Mouse (Mus musculus) regulatory T cell (primary cell): ENCODE measurements around the gene Gnao1.

ENCODE experiments used
- in situ Hi-C: fragments of 300-600 bp; cut with MboI, MseI; formaldehyde crosslinking; loops from one replicate; pipeline ENCODE4 v1.15.1; 2025; ENCODE audit warnings: high pct_unique_total_duplicates

Gene Gnao1

DNA sequence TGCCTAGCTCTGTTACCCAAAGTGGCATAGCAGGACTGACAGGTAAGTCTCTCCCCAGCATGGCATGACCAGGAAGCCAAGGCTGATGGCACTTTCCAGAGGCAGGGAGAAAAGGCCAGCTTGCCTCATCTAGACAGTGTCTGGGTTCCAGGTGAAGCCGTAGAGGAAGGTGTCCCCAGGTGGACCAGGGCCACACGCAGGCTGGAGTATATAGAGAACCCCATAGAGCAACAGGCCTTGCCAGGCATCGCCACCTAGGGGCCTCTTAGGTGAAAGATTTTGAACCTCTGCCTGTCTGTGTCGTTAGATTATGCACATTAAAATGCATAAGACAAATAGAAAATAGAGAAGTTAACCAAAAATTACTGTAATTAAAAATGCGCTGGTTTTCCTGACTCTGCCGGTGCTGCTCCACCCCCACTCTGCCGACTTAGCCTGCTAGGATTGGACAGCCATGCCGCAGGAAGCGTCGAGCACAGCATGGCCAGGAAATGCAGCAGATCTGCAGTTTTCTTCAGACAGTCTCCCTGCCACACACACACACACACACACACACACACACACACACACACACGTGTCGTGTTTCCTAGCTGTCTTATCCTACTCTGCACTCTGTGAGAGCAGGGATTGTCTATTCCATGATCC lies 34.2 kb downstream of the Gnao1 start:
- in situ Hi-C loops = no loop called here

DNA sequence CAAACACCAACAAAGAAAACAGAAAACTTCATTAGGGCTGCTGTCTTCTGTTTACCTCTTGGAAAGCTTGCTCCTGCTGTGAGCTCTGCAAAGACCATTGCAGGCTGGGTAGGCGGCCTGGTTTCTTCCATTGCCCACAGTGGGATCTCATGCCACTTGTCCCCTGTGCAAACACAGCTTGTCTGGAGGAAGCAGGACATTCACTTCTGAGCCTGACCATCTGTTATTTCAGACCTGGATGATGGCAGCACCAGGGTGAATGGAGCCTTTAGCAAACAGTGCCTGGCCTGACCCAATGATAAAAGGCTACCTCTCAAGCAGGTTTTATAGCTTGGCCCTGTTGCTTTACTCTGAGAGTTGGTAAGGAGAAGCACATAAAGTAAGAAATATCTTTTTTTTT lies 35.4 kb downstream of the Gnao1 start:
- in situ Hi-C loops = no loop called here

DNA sequence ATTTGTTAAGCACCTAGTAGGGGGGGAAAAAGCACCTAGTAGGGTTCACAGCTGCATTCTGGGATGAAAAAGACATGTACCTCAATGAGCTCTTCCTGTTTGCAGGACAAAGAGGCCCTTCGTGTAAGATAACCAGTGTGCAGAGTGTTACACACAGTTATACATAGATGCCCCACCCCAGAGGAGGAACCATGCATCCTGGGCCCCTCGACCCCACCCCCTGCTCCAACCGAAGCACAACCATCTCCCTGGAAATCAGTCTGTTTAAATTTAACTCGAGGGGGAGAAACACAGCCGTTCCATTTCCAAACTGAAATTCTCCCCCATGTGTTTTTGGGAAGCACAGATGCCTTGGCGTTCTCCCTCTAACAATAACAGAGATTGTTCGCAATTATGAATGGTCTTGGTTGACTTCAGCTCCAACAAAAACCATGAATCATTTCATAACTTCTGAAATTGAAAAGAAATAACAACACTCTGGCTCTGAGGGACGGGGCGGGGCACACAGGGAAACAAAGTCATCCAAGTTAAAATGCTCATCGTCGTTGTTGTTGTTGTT lies 42.4 kb downstream of the Gnao1 start:
- in situ Hi-C loops = no loop called here

DNA sequence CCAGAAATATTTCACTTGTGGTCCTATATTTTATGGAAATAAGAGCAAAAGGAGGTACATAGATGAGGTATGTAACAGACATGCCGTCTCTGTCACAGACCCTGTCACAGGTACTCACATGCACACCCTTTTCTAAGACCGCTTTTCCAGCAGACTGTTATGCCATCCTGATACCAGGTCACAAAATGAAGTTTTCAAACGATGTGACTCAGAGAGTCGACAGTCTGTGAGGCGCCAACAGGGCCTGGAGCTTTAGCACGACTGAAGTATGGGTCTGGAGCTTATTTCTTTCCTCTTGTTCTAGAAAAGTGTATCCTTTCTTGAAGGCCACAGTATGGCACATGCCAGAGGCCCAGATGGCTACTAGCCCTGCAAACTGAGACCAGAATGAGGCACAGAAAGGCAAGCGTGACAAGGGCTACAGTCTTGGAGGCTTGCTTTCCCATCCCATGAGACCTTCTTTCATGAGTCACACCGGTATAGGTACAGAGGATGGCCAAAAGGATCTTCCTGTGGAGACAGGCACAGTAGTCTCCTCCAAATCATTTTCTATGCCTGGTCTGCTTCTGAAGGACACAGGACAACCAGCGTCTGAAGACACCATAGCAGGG lies 43.2 kb downstream of the Gnao1 start:
- in situ Hi-C loops = no loop called here

DNA sequence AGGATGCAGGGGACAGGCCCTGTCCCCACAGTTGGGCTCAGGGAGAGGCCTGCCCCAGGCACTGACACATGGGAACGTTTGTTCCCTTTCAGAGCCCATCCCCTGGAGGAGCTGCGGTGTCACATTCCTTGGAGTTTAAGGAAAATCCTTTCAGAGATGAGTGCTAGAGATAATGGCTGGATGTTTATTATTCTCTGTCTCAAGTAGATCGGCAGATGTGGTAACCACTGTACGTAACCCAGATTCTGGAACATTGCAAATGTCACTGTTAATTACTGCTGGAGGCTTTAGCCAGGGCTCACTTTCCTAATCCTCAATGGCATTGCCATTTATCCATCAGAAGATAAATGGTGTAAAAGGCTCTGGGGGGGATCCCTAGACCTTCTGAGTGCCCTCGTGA lies 44.9 kb downstream of the Gnao1 start:
- in situ Hi-C loops = no loop called here

DNA sequence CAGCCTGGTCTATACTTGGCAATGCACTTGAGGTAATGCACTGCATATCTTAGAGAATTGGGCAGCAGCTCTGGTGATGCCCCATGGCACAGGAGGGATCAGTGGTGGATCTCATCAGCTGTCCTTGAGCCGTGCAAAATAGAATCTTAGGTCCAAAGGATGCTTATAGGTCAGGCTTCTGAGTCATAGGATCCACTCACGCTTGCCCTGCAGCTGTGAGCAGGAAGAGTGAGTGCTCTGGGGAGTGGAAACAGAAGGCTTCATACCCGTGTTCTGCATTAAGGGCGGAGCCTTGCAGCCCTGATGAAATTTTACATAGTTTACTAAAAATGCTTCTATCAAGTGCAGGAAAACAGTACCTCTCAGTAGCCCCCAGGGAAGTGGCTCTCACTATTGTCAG lies 45.5 kb downstream of the Gnao1 start:
- in situ Hi-C loops = no loop called here

DNA sequence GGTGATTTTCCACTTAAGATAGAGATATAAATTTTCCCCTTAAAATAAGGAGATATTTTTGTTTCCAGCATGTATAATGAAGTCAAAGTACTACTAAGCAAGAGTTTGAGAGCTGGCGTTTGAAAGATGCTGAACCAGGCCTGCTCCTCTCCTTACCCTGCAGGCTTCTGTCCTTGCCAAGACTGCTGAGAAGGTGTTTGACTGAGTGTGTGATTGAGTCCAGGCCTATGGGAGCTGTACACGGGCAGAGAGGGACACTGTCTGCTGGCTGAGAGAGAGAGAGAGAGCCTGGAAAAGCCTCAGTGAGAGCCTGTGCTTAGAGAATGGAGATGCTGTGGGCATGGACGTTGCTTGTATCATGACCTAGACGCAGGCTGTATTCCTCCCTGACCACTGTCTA lies 47.4 kb downstream of the Gnao1 start:
- in situ Hi-C loops = no loop called here

DNA sequence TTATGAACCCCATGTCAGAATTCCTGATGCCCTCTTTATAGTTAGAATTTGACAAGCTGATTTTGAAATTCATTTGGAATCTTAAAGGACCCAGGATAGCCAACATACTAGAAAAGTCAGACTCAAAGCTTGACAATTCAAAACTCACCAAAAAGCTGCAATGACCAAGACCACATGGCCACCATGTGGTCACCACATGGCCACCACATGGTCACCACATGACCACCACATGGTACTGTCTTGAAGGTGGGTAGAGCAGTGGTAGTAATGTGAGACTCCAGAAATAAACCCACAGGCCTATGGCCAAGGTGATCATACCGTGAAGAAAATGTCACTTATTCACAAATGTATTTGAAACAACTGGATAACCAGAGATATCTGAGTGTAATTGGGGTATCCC lies 48.5 kb downstream of the Gnao1 start:
- in situ Hi-C loops = no loop called here

DNA sequence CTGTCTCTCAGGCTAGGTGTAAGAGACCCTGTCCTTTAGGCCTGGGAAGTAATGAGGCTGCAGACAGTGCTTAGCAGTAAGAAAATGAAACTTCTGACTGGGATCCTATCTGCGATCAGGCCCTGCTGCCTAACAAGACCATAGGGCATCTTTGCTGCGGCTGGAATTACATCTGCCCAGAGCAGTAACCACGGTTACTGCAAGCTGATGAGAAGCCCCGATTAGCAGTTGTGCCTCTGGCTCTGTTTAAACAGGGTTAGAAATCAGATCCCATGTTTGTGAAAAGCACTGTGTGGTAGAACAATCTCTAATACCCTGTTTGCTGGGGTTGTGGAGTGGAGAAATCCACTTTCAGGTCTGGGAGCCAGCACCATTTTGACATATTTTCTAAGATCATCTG lies 50.3 kb downstream of the Gnao1 start:
- in situ Hi-C loops = no loop called here

DNA sequence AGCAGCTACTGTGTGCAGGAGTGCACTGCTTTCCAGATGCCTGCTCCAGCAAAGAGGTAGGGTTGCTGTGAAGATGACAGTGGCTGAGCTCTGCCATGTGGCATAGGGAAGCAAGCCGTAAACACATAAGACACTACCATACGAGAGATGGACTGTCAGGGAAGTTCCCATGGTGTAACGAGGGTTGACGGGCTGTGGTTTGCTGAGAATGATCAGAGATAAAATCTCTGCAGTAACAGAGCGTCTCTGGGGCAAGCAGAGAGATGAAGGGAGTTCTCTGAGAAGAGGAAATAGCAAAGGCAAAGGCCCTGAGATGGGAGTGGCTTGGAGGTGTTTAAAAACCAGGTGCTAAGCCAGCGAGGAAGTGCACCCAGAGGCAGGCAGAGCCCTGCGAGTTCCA lies 54.3 kb downstream of the Gnao1 start:
- in situ Hi-C loops = no loop called here

DNA sequence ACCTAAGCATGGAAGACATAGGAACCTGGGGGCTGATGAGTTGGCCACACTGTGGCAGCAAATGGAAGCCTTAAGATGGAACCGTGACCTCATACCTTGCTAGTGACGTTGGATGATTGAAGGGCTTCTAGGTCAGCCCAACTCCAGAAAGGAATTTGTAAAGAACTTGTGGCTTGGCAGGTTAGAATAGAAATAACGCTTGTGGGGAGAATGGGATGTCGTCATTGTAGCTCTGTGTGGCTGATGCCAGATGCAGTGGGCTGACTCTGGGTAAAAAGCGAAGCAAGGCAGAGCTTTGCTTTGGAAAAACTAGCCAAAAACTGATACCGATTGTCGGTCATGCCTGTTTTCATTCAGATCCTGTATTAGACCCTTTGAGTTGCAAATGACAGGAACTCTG lies 56.5 kb downstream of the Gnao1 start:
- in situ Hi-C loops = no loop called here

DNA sequence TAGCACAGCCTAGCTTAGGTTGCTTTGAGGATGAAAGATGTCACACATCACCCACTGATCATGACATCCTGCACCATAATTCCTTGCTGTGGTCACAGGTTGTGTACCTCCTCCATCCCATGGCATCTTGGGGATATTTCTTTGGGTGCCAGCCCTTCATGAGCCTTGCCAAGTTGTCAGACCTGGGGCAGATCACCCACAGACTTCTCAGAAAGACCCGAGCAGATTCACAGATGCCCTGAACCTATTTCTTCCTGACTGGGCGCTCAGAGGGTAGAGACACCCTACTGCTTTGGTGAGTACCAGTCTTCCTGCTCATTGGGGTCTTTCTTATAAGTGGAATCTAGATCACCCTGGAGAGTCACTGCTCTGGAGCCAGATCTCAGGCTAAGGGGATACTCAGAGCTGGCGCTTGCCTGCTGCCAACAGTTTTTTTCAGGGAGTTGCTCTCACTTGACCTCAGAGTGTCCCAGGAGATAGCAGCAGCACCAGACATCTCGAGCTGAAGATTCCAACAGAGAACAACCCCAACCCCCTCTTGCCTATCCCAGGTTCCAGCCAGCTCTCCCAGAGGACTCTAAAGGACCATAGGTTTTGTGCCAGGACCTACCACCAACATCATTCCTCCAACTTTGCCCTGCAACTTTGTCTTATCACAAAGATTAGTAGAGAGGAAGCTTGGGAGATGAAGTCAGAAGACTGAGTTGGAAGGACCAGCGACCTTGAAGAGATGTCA lies 58.9 kb downstream of the Gnao1 start:
- in situ Hi-C loops = no loop called here

DNA sequence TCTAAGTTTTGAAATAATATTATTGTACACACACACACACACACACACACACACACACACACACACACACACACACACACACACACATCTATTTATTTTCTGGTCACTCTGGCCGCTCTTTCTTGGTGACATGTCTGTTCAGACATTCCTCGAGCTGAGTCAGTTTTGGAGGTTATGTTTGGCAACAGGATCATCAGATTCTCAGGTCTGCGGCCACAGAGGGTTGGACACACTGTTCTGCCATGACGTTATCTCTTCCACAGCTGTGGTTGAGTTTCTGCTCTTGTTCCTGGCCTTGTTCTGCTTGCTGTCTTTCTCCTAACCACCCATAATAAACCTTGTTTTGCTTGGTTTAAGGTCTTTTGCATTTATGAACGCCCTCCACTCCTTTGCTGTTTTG lies 61.5 kb downstream of the Gnao1 start:
- in situ Hi-C loops = no loop called here

DNA sequence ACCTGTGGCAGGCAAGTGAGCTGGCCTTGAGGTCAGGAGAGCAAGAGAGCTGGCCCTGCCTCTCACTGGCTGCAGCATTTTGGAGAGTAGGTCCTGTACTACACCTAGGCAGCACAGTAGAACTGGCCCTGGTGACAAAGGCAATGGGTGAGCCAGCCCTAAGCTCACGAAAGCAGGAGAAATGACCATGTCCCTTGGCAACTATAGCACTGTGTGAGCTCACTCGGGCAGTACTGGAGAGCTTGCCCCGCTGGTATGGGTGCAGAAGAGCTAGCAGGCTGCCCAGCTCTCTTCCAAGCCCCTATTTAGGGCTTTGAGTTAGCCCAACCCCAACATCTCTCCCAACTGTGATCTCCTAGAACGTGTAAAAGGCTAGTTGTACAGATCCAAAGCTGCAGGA lies 68.6 kb downstream of the Gnao1 start:
- in situ Hi-C loops = no loop called here

DNA sequence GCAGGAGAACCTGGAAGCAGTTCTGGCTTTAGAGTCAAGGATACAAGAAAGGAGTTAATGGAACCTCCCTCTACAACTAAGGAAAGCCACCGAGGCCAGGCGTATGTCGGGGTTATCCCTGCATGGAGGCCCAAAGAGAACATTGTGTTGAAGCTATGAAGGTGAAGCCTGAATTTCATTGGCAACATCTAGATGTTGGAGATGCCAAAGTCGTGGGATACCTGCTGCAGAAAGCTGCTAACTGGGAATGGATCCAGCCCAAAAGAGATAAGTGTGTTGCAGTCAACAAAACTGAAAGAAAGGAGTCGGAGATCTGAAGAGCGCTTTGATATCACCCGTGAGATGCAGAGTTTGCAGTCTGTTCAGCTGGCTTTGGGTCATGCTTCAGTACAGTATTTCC lies 70.2 kb downstream of the Gnao1 start:
- in situ Hi-C loops = no loop called here

DNA sequence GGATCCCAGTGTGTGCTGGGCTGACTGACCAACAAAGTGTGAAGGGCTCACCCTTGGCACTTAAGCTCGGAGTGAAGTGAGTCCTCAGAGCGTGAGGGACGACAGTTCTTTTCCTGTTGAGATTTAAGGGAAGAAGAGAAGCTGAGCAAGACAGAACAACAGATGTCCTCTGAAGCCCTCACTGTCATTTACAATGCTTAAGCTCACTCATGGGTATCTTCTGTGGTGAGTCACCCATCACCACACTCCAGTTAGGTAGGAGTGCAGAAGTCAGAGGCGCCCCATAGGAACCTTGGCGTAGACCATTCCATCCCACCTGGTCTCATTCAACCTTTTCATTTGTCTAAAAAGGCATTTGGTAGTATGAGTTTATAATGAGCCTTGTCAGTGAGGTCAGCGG lies 71.6 kb downstream of the Gnao1 start:
- in situ Hi-C loops = no loop called here

DNA sequence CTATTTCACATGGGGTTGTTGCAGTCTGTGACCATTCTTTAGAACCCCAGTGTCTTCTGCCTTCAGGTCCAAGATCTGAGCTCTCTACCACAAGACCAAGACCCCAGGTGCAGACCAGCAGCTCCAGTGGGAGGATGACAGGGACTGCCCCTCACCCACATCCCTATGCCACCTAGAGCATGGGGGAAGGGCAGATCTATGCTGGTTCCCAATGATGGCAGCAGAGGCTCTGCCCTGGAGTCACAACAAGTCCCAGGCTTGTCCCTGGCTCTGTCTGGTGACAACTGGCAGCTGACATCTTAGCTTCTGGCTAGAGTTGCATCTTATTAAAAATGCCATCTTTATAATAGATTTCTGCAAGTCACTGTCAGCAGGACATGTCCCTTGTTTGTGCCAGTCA lies 73.5 kb downstream of the Gnao1 start:
- in situ Hi-C loops = no loop called here

DNA sequence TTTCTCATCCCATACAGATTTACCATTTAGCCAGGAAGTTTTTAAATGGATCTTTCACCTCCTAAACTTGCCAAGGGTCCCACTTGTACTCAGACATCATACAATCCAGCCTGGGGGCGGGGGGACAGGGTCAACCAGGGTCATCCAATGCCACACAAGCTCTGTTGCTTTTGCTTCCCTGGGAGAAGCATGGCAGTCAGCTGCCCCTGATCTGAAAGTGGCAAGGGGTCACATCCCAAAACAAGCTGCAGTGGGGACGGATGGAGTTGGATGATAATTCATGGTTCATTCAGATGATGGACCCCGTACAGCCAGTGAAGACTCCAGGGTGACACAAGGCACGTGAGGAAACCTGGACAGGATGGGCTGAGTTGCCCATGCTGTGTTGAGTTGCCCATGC lies 74.0 kb downstream of the Gnao1 start:
- in situ Hi-C loops = no loop called here

DNA sequence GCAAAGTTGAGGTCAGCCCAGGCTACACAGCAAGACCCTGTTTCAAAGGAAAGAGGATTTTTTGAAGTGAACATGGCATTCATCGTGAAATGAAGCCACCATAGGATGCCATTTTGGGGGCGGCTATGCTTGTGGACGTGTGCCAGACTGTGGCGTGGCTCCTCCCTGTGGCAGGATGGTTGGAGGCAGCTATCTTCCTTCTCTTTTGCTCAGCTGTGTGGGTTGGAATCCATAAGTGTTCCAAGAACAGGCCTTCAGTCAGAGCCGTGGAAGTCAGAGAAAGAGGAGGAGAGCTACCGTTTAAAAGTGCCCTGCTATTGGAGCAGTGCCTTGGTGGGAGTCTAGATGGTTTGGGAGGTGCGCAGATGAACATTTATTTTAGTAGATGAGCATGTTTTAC lies 74.5 kb downstream of the Gnao1 start:
- in situ Hi-C loops = no loop called here

DNA sequence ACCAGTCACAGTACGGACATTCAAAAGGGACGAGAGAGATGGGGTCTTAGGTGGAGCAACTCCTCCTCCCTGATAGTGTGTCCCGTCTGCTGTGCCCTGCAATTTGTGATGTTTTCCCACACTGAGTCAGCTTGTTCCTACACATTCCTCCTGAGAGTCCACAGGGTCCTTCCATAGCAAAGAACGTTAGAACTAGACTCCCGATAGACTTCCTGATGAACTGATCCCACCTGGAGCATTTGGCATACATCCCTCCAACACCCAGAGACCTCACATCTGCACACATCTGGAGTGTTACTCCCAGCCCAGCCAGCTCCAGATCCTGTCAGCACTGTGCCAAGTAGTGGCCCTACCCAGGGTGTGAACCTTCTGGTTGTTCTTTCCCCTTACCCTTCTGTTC lies 76.4 kb downstream of the Gnao1 start:
- in situ Hi-C loops = no loop called here

DNA sequence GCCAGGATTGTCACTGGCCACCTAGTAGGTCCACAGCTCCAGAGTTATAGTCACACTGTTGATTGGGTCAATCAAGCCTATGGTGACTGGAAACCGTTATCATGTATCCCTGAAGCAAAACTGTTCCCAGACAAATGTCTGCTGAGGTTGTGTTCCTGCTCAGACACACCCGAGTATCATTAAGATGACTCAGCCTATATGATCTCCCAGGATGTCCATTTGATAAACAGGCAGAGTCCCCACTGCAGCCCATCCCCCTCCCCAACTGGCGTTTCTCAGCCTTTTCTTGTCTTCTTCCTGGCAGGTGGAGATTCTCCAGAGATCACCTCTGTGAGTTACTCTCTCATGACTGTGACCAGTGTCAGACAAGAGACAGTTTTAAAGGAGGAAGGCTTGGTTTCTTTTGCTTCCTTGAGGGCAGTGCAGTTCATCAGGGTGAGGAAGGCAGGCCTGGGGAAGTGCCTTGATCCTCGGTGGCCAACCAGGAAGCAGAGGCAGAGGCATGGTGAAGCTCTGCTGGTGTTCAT lies 78.4 kb downstream of the Gnao1 start:
- in situ Hi-C loops = no loop called here

DNA sequence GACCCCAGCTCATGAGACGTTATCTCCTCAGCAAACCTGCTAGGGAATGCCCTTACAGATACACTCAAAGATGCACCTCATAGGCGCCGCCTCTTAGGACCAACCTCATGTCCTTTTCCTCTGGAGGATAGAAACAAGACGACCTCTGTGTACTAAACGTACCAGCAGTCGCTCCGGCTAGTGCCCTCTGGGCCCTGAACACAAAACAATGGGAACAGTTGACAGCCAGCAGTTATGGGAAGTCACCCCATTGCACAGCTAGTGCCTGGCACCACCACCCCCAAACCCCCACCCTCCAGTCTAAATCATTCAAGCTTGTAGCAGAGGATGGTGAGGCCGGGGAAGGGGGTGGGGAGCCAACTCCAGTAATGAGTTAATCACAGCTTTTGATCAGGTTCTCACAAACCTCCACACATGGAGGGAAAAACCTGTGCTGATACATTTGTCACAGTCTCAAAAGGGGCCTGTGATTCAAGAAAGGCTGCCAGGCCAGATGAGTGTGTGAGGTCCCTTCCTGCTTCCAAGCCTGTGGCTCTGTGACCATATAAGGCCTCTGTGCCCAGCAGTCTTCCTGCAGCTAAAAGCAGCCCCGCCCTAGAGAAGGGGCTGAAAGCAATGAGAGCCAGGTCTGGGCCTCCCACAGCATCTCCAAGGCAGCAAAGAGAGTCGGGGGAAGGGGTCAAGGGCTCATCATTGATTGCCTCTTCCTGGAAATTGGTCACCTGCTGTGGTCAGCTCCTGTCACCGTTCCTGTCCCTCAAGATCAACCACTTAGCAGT lies 79.1 kb downstream of the Gnao1 start:
- in situ Hi-C loops = no loop called here
